Mouse (Mus musculus): Measurements from ENCODE around the gene Surf6.

Gene Surf6

DNA sequence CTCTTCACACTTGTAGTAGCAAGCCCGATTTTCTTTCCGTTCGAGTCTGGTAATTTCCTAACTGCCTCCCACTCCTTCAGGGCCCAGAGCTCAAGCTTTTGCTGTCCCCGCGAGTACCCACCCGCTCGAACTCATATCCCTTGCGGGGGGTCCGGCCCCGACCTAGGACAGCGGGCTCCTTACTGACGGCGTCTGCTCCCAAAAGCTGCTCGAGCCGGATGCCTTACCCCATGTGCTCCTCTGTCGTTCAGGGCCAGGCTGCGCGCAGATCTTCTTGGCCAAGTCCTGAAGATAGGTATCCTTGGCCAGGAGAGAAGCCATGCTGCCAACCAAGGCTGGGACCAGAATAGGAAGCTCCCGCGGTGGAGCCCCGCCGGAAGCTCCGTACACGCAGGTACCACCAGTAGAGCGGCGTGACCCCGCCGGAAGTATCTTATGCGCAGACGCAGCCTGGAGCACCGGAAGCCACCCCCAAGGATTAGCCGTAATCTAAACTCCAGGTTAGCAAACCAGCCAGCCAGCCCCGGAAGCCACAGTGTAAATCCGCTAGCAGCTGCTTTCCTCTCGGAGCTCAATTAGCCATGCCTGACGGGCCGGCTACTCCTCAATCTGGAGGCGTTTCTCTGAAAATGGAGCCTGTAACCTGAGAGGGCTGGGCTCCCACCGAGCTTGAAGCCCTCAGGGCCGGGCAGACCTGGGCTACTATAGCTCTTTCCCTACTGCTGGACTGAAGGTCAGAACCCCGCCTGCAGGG lies at the start of gene Surf6:
Gene Surf6, minus strand, starts transcription at position 413 of the 754 bp plus-strand sequence.
- DNase-seq (ENCODE audit: low spot score) = peak; percentile 97

DNA sequence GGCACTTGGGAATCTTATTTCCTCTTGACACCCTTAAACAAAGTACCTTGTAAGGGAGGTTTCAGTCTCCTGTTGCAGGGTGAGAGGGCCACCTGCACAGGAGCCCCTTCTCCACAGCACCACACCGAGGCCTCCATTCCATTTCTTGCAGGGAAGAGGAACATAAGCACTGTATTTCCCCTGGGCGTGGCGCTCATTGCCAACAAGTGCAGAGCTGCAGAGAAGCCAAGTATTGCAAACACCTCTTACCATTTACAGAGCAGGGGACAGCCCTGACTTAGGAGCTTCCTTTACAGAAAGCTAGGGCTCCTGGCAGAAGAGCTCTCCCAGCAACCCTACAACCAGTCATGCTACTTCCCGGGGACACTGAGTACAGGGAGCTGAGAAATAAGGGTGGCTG lies 49.5 kb upstream of the Surf6 start:
- DNase-seq (ENCODE audit: low spot score) = no peak

DNA sequence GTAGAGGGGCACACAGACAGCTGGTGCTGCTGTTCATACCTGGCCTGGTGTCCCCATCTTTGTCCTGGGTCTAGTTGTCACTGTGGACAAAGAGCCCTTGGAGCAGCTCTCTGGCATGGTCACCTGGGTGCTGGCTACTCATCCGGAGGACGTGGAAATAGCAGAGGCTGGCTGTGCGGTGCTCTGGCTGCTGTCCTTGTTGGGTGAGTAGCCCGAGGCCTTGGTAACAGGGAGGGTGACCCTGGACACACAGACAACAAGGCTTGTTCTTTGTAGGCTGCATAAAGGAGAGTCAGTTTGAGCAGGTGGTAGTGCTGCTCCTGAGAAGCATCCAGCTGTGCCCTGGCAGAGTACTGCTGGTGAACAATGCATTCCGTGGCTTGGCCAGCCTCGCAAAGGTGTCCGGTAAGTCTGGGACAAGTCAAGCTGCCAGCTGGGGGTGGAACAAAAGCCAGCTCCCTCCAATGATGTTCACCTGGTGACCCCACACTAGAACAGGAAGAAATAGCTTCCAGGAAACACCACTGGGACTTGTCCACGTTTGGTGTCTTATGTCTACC lies 48.7 kb upstream of the Surf6 start:
- no peak for DNase-seq (ENCODE audit: low spot score)

DNA sequence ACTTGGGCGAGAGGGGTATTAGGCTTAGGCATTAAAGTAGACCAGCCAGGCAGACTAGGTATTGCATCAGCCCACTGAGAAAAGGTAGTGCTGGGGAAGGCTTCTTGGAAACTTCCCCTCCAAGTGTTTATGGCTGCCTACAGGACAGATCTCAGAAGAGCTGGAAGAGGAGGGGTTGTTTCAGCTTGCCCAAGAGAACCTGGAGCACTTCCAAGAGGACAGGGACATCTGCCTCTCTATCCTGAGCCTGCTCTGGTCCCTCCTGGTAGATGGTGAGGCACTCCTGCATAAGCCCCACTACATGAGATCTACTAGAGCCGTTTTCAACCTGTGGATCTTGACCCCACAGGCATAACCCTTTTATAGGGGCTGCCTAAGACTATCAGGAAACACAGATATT lies 47.7 kb upstream of the Surf6 start:
- DNase-seq (ENCODE audit: low spot score) = no peak

DNA sequence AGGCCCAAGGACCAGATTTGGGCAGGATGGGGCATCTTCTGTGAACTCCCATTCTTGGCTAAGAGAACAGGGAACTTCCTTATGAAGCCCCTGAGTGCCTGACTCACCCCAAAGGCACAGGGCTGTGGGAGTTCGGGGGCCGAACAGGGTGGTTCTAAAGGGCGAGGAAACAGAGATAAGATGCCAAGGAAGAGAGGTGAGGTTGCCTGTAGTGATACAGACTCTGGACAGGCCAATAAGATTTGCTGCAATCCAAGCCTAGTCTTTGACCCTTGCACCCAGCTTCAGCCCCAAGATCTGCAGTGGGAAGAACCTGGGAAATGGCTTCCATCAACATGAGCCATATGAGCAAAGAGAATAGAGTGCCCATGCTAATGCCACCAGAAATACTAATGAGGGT lies 40.6 kb upstream of the Surf6 start:
- DNase-seq (ENCODE audit: low spot score) = no peak

DNA sequence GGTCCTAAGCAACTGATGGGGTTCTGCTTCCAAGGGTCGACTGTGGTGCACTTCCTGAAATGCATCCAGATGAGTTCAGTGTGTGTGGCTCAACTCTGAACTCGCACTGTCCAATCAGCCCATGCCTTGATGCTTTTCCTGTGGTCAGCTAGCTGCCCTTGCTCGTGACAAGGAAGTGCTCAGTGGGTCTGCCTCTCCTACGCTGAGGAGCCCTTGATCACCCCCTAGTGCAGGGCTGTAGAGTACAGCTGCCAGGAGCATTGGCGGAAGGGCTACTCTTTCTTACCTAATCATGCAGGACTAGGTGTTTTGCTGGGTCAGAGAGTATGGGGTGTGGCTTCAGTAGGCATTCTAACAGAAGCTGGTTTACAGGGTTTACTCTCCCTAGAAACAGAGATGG lies 38.9 kb upstream of the Surf6 start:
- DNase-seq (ENCODE audit: low spot score) = peak; percentile 59

DNA sequence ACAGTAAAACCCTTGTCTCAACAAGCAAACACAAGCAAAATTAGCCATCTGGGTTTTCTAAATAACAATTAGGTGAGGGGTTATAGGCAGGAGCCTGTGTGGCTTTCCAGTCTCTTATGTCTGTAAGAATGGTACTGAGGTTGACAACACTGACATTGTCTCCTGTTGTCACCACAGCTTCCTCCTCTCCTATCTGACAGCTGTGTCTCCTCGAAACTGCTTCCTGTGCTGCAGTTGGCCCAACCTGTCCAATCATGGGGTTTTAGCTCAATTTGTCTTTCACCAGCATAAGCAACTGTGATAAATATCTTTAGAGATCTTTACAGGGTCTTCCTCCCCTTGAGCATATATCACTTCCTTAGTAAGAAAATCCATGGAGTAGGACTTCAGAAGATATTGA lies 33.7 kb upstream of the Surf6 start:
- DNase-seq (ENCODE audit: low spot score) = no peak

DNA sequence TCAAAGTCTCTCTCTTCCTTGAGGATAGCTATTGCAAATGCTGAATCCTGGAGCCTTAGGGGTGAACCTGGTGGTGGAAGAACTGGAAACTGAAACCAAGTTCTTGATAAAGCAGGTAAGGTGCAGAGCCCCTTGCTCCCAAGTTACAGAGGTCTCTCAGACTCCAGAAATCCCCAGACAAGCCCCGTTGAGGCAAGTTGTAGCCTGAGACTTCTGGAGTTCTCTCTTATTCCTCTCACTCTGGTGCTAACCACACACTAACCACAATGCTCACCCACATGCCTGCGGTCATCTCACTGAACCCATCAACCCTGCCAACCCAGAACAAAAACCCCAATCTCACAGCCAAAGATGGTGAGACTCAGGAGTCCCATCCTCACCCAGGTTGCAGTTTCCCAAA lies 32.6 kb upstream of the Surf6 start:
- DNase-seq (ENCODE audit: low spot score) = no peak

DNA sequence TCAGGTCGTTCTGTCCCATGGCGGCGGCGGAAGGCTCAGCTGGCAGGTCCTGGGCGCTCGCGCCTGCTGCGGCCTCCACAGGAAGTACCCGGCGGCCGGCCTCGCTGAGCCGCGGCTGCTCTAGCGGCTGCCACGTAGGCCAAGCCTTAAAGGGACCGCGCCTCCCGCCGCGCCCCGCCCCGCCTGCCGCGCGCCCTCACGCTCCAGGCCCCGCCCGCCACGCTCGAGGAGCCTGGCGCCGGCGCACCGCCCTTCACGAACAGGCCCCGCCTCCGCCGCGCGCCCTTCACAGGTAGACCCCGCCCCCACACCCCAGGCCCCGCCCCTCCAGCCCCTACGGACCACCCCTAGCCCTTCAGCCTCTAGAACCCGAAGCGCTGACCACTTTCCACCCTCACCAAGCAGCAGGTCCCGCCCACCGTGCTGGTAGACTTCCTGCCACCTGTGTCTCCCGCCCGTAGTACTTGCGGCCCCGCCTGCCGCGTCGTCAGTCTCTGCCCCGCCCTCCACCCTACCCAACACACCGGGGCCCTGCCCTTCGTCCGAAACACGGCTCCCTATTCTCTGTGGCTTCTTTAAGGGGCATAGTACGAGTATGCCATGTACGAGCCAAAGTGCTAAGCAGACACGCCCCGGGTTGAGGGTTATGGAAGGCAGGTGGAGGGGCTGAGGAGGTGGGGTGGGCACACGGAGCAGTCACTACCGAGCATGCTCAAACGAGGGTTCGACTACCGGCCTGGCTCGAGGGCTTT lies 30.8 kb upstream of the Surf6 start, which contains the start of the genes Surf4 and Stkld1:
Gene Surf4, minus strand, starts transcription at position 625 of the 752 bp plus-strand sequence.
Gene Stkld1, plus strand, starts transcription at position 744 of the 752 bp plus-strand sequence.
- DNase-seq (ENCODE audit: low spot score) = peak; percentile 95

DNA sequence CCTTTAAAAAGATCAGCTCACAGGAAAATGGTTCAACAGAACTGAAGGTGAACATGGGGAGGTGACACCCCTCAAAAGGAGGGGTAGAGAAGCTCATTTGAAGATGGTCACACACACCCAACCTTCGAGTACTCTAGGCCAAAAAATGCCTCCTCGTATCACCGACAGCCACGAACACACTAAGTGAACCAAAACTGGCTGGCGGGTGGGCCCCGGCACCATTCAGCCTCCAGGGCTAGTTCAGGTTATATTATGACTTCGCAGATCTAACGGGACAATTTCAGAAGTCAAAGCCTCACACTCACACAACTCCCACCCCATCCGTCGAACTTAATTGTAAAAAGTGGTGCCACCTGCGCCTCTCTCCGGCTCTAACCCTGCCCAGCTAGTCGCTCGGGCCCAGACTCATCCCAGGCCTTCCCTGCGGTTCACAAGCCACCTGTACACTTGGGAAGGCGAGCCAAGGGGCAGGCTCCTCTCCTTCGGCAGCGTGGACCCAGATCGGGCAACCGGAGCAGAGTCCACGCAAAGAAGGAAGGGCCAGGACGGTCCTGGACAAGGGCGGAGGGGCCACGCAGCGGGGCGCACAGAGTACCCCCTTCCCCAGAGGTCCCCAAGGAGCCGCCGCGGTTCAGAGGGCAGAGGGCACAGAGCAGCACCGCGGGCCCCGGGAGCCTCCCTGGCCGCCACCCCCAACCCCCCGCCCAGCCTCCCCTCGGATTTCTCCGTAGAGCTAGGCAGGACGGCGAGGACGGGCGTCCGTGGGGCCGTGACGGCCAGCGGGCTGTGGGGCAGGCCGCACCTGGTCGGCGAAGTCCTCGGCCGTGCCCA lies 30.0 kb upstream of the Surf6 start:
- peak; percentile 9 for DNase-seq (ENCODE audit: low spot score)

DNA sequence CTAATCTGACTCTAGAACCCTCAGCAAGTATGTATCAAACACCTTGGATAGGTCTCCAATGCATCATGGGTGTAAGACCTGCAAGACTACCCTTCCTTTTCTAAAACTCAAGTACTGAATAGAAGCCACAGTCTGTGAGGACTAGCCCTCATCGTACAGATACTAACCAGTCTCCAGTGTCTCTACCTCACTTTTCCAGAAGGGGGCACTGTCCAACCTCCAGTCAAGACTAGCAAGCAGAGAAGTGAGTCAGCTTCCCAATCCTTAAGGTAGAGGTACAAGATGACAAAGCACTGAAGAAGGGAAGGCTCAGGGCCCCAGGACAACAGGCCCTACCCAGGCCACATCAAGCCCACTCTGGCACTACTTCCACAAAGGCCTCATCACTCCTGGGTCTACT lies 27.7 kb upstream of the Surf6 start:
- peak; percentile 77 for DNase-seq (ENCODE audit: low spot score)

DNA sequence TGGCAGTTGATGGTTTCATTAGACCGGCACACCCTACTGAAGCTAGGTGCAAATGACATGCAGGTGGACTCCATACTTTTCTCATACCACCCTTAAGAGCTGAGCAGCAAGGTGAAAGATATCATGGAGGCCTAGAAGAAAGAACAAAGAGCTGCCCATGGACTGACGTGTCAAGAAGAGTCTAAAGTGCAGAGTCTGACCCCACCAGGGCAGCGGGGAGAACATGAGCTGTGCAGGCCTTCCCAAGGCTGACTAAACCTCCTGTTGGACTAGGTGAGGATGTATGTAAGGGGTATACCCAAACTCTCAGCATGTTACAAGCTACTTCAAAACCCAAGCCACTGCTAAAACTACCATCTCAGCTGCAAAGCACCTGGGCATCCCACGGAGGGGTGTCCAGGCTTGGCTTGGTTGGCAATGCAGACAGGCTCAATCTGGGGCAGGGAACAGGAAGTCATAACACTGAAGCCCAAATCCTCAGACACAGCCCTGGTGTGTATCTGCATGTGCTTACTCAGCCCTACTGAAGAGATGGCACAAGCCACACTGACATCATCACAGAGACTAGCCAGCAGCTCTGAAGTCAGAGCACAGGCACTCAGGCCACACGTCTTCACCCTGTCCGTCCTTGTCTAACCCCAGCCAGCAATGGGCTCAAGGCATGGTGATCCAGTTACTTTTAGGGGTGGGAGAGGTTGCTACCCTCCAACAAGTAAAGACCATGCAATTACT lies 25.2 kb upstream of the Surf6 start:
- no peak for DNase-seq (ENCODE audit: low spot score)

DNA sequence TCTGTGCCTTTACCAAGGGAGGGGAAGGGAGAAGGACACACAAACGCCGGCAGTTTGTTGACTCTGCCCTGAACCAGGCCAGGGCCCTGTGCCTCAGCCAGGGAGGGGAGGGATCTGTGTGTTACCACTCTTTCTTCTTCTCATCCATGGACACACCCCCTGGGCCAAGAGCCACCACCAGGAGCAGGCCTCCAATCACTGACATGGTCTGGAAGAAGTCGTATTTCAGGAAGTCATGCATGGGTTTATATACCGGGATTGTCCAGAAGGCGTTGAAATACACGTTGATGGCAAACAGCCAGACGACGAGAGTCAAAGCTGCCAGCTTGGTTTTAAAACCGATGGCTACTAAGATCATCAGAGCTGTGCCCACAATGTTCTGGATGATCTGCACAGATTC lies 19.1 kb upstream of the Surf6 start:
- DNase-seq (ENCODE audit: low spot score) = no peak

DNA sequence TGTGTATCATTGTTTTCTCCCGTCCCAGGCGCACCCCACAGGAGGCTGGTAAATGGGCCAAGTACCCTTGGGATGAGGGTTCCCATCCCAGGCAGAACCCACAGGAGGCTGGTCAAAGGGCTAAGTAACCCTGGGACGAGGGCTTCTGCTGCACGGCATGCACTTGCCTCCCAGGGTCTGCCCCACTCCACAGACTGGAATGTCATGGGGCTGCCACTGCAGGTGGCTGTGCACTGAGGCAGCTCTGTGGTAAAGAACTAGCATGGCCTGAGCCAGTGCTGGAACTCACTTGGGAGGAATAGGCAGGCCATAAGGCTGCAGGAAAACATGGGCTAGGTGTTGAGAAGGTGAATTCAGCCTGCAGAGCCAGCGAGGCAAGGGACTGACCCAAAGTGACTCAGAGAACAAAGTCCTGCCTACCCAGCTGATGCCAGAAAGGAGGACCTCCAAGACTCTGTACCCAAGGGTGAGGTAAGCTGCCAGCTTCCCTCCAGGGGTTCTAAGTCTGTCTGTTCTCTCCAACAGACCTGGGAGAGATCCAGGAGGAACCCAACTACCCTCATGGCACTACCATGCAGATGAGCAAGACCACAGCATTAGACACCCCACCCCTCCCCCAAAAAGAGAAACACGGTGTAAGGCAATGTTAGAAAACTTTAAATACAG lies 17.6 kb upstream of the Surf6 start:
- no peak for DNase-seq (ENCODE audit: low spot score)

DNA sequence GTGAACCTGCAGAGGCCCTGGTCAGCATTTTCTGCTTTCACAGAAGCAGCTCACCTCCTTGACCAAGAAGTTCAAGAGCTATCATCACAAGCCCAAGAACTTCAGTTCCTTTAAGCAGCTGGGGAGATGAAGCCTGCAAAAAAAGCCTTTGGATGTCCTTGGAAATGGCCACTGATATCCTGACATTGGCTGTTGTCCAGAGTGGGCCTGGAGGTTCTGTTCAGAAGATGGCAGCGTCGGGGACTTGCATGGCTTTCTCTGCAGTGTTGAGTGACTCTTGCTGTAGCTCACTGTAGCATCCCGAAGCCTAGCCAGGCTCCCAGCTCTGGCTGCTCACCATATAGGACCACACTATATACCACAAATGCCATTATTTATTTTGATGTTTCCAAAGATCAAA lies 17.0 kb upstream of the Surf6 start:
- DNase-seq (ENCODE audit: low spot score) = no peak

DNA sequence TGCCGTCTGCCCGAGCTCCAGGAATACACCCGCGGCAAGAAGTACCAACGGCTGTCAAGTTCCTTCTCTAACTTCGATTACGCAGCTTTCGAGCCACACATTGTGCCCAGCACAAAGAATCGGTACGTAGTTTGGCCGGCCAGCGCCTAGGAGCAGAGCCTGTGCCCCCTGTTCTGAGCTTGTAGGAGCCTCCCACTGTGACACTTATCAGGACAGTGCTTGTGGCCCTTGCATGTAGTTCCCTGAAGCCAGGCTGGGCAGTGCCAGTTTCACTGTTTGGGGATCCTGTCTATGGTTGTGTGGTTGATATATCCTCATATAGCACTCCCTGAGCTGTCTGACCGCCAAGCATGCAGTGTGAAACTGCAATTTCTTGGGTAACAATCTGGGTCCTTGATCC lies 14.1 kb upstream of the Surf6 start:
- DNase-seq (ENCODE audit: low spot score) = no peak

DNA sequence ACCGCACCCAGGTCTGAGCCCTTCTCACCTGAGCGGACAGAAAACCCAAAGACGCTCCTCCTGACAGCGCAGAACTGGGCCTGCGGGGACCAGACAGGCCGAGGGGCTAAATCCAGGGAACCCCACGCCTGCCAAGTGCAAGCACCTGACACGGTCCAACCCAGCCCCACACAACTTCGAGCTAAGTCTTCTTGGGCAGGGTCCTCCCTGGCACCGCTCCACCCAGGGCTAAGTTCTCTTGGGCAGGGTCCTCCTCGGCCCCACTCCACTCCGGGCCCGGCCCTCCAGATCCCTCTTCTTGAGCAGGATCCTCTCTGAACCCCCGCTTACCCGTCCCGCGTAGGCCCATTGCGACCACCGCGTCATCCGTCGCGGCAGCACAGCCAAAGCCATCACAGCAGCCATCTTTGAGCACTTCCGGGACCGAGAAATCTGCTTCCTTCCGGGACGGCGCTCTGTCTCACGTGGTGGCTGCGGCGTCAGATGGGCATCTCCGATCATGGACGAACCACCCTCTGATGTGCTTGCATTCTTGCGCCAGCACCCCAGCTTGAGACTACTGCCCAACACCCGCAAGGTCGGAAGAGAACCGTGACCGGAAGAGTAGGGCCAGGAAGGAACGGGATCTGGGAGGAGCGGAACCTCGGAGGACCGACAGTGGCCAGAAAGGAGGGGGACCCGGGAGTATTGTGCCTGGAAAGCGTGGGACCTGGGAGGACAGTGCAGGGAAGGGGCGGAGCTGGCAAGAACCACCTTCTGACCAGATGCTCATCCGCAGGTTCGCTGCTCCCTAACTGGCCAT lies 13.4 kb upstream of the Surf6 start, which contains the start of the genes Surf2 and Surf1:
Gene Surf2, plus strand, starts transcription at position 441 of the 802 bp plus-strand sequence.
Gene Surf1, minus strand, starts transcription at position 604 of the 802 bp plus-strand sequence.
- peak; percentile 83 for DNase-seq (ENCODE audit: low spot score)

DNA sequence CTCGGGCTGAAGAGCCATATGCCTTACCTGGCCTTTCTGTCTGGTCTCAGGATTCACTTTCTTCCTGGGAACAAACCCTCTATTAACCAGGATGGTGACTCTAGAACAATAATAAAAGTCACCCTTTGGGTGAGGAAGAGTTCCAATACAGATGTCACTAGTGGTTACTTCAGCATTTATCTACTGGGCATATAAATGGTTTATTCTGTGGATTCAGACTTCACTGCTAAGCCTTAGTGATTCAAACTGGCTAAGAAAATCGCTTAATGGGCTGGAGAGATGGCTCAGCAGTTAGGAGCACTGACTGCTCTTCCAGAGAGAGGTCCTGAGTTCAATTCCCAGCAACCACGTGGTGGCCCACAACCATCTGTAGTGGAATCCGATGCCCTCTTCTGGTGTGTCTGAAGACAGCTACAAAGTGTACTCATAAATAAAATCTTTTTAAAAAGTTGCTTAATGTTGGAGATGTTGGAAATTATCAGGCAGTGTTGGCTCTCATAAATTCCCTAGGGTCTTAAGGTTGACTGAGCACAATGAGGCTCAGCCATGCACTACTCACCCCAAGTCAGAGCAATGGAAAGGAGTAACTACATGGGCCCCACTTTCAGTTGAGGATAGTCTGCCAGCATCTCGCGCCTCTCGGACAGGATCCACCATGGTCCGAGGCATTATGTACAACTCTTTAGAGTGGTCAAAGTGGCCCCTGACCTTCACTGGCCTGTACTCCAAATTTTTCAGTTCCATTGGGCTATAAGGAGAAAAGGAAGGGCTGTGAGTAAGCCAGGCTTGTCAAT lies 11.7 kb upstream of the Surf6 start:
- DNase-seq (ENCODE audit: low spot score) = no peak
